Mouse (Mus musculus): Measurements from ENCODE around the gene Fat3.

- TF ChIP-seq POLR2A (IDR thresholded peaks at IDR 0.05; ENCODE audit: borderline replicate concordance, insufficient read depth, low read length): no peak
- no peak for TF ChIP-seq CTCF (IDR thresholded peaks at IDR 0.05; ENCODE audit: borderline replicate concordance, insufficient read depth, low read depth, low read length)
Observed at GRCm38 (mm10) chr9:16356636-16357035, 144.4 kb downstream of the Fat3 start.

Data from cerebellum, adult 2 months (tissue).